Mouse (Mus musculus) olfactory bulb, adult 2 months (tissue): ENCODE results near the gene Mrpl9. TPM values are rescaled to one million over a fixed set of nuclear protein-coding genes. Genes with fewer than 3 reads are reported as not detected.

Source experiments
- H3K27ac ChIP-seq: fragments of 200-500 bp; 2 replicates; pipeline ENCODE4 v1.5.1; 2012; ENCODE audit warnings: low read depth, low read length; ENCODE audit not compliant: insufficient read depth
- H3K4me1 ChIP-seq: fragments of 200-500 bp; 2 replicates; pipeline ENCODE4 v1.6.1; 2012; ENCODE audit warnings: low read length; ENCODE audit not compliant: control insufficient read depth, insufficient read depth
- H3K4me3 ChIP-seq: fragments of 200-500 bp; 2 replicates; pipeline ENCODE4 v1.5.1; 2012; ENCODE audit warnings: mild to moderate bottlenecking, low read depth, low read length, moderate library complexity; ENCODE audit not compliant: insufficient read depth
- CTCF ChIP-seq: fragments of 200-500 bp; IDR thresholded peaks from 2 replicates; pipeline ENCODE4 v1.5.1; 2012; ENCODE audit warnings: low read depth, mild to moderate bottlenecking, low read length, moderate library complexity; ENCODE audit not compliant: insufficient read depth
- POLR2A ChIP-seq: fragments of 200-500 bp; IDR thresholded peaks from 2 replicates; pipeline ENCODE4 v1.6.1; 2012; ENCODE audit warnings: mild to moderate bottlenecking, low read depth, low read length, moderate library complexity; ENCODE audit not compliant: insufficient read depth
- WGBS: fragments of 180-500 bp; shearing (Covaris S2); methylation state at CpG from one replicate; pipeline ENCODE4 v1.1.7; 2018; 5-methylcytosine and 5-hydroxymethylcytosine counted together
- polyA plus RNA-seq: library from polyadenylated mRNA; stranded (reverse); fragments of >200 nt; gene quantifications from 2 replicates; pipeline ENCODE4 v1.2.4, GENCODE M21; 2012; ENCODE audit warnings: low replicate concordance; ENCODE audit not compliant: missing spikeins, insufficient read depth, insufficient read length

Mrpl9 gene
- polyA plus RNA-seq, 1 experiment: not detected

- no peak for TF ChIP-seq POLR2A
- TF ChIP-seq CTCF: no peak
- WGBS: 60% methylated on average over 3 of the region's 3 CpGs
- Histone ChIP-seq H3K27ac (no peak overlapping the region), H3K4me3 (no peak overlapping the region), H3K4me1 (peaks cover 2% of the 10 kb centered on the region; the same call in 1 of the 2 replicates)
Measured at GRCm38 (mm10) chr3:94457055-94457454, 13.9 kb downstream of the Mrpl9 start.

DNA sequence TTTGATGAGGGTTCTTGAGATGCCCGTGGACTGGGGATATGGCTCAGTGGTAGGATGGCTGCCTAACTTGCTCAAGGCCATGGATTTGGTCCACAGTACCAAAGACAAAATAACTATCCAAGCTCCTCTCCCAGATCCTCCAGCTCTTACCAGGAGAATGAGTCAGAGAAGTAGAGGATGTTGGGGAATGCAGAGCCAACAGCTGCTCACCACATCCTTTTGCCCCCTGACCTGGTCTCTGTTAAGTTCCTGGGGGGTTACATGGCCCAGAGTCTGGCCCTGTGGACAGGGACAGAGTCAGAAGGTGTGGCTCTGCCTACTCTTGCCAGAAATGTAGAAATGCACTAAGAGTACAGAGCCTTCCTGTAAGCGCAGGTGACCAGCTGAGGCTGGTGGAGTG lies 16.7 kb downstream of the Mrpl9 start:
- H3K4me1 ChIP-seq: peaks cover 13% of the 10 kb centered on the region
- H3K4me3 ChIP-seq: no peak overlapping the region
- WGBS: 94% methylated on average over 2 of the region's 2 CpGs
- TF ChIP-seq CTCF (no peak), POLR2A (no peak)
- H3K27ac ChIP-seq: no peak overlapping the region

DNA sequence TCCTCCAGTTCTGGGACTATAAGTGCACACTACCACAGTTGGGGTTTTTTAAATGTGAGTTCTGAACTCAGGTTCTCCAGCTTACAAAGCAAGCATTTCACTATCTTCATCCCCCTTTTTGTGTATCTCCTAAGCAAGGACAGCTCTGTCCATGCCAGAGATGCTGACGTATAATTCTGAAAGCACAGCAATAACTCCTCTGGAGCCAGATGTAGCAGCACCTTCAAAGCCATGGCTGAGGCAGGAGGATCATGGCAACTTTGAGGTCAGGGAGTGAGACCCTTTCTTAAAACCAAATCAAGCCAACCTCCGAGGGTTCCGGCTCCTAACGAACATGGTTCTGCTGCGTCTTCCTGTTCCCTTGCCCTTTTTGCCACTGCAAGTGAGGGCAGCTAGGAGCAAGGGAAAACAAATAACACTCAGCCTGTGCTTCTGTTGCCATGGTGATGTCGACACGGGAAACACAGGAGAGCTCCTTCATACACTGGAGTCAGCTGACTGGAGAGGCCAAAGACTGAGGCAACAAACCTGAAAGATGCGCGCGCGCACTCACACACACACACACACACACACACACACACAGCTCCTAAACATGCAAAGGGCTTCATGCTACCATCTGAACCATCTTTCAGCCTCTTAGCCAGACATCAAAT lies 20.9 kb downstream of the Mrpl9 start:
- 23% methylated on average over 11 of the region's 11 CpGs for WGBS
- Histone ChIP-seq H3K4me3 (no peak overlapping the region), H3K4me1 (peaks cover 25% of the 10 kb centered on the region), H3K27ac (peak overlapping the region; percentile 87)
- no peak for TF ChIP-seq POLR2A
- no peak for TF ChIP-seq CTCF

- 20% methylated on average over 13 of the region's 13 CpGs for WGBS
- Histone ChIP-seq H3K4me1 (peaks cover 25% of the 10 kb centered on the region), H3K4me3 (no peak overlapping the region), H3K27ac (peak overlapping the region; percentile 98)
- no peak for TF ChIP-seq POLR2A
- no peak for TF ChIP-seq CTCF
Measured at GRCm38 (mm10) chr3:94465632-94466430, 22.7 kb downstream of the Mrpl9 start.

DNA sequence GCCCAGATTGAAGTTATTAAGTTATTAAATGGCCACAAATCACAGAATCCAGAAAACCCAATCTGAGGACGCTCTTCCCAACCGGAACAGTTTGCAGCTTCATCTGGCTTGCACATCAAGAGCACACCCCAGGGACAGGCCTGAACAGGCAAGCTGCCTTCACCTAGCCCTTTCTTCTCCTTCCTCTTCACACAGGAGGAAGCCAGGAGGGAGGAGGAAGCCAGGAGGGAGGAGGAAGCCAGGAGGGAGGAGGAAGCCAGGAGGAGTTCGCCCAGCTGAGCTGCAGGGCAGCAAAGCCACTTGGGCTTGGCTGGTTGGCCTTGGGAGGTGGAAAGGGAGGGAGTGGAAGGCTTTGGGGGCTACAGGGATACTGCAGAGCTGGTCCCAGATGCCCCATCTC lies 25.8 kb downstream of the Mrpl9 start:
- H3K4me1 ChIP-seq: peaks cover 36% of the 10 kb centered on the region
- WGBS: 84% methylated on average over 3 of the region's 3 CpGs
- H3K4me3 ChIP-seq: no peak overlapping the region
- TF ChIP-seq POLR2A: no peak
- no peak for TF ChIP-seq CTCF
- no peak overlapping the region for H3K27ac ChIP-seq

DNA sequence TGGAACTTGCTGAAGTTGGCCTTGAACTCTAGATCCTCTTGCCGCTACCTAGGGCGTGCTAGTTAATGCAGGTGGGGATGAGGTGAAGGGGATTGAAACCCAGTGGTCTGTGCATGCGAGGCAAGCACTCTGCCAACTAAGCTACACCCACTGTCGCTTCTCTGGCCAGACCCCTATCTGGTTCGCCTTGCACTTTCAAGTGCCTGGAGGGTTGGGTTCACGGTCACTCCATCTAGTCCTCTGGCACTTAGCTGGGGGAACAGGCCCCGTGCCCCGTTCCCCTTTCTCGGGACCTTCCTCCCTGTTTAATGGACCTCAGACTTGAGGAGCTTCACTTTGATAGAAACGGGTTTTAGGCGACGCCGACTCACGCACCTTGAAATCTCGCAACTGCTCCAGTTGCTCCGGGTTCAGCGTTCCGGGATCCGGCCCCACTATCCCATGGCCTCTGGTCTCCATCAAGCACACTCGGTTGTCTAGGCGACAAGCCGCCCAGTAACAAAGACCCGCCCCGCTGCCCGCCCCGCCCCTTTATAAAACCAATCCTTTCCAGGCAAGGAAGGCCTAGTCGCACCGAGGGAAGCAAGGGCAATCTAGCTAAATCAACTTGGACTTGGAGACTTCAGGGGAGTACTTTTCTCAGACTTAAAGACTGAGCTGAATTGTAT lies 29.5 kb downstream of the Mrpl9 start:
- WGBS: 27% methylated on average over 28 of the region's 28 CpGs
- TF ChIP-seq POLR2A (no peak), CTCF (no peak)
- Histone ChIP-seq H3K4me1 (peaks cover 27% of the 10 kb centered on the region), H3K27ac (no peak overlapping the region), H3K4me3 (peak overlapping the region; percentile 16; the same call in 1 of the 2 replicates)

- 43% methylated on average over 10 of the region's 10 CpGs for WGBS
- H3K27ac ChIP-seq: no peak overlapping the region
- peaks cover 27% of the 10 kb centered on the region for H3K4me1 ChIP-seq
- TF ChIP-seq CTCF (no peak), POLR2A (no peak)
- no peak overlapping the region for H3K4me3 ChIP-seq
Measured at GRCm38 (mm10) chr3:94473115-94473505, 30.0 kb downstream of the Mrpl9 start.

DNA sequence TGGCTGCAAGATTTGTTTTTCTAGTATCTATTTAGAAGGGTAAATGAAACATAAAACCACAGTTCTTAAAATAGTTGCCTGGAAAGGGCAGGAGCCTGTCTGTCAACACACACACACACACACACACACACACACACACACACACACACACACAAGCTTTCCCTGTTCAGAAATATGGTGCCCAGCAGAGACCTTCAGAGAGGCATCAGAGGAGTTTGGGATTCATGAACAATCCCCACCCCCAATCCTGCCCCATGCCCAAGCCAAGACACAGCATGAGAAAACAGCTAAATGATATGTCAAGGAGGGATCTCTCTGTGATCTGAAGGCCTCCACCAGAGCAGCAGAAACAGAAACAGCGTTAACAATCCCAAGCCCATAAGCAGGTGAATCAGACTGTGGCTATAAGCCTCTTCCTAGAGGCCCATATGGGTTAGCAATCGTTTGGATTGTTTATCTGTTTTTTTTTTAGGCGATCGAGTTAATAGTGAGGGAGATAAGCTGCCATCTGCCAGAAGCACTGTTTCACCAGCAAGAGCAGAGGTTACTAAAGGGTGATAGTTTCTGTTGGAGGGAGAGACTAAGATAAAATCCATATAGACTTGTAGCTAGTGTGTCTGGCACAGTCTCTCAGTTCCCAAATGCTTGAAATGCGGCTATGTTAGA lies 30.6 kb downstream of the Mrpl9 start:
- Histone ChIP-seq H3K4me1 (peaks cover 27% of the 10 kb centered on the region), H3K27ac (no peak overlapping the region), H3K4me3 (no peak overlapping the region)
- 49% methylated on average over 5 of the region's 5 CpGs for WGBS
- TF ChIP-seq POLR2A (no peak), CTCF (no peak)

- H3K4me3 ChIP-seq: no peak overlapping the region
- TF ChIP-seq POLR2A (no peak), CTCF (no peak)
- 78% methylated on average over 8 of the region's 8 CpGs for WGBS
- peaks cover 41% of the 10 kb centered on the region for H3K4me1 ChIP-seq
- peak overlapping the region; percentile 96 for H3K27ac ChIP-seq
Measured at GRCm38 (mm10) chr3:94476301-94477035, 33.4 kb downstream of the Mrpl9 start.
